Mouse (Mus musculus) olfactory bulb, adult 2 months (tissue): ENCODE results near the gene Ddx28.

ENCODE experiments used
- CTCF ChIP-seq: fragments of 200-500 bp; IDR thresholded peaks from 2 replicates; pipeline ENCODE4 v1.5.1; 2012; ENCODE audit warnings: low read depth, mild to moderate bottlenecking, low read length, moderate library complexity; ENCODE audit not compliant: insufficient read depth
- POLR2A ChIP-seq: fragments of 200-500 bp; IDR thresholded peaks from 2 replicates; pipeline ENCODE4 v1.6.1; 2012; ENCODE audit warnings: mild to moderate bottlenecking, low read depth, low read length, moderate library complexity; ENCODE audit not compliant: insufficient read depth

DNA sequence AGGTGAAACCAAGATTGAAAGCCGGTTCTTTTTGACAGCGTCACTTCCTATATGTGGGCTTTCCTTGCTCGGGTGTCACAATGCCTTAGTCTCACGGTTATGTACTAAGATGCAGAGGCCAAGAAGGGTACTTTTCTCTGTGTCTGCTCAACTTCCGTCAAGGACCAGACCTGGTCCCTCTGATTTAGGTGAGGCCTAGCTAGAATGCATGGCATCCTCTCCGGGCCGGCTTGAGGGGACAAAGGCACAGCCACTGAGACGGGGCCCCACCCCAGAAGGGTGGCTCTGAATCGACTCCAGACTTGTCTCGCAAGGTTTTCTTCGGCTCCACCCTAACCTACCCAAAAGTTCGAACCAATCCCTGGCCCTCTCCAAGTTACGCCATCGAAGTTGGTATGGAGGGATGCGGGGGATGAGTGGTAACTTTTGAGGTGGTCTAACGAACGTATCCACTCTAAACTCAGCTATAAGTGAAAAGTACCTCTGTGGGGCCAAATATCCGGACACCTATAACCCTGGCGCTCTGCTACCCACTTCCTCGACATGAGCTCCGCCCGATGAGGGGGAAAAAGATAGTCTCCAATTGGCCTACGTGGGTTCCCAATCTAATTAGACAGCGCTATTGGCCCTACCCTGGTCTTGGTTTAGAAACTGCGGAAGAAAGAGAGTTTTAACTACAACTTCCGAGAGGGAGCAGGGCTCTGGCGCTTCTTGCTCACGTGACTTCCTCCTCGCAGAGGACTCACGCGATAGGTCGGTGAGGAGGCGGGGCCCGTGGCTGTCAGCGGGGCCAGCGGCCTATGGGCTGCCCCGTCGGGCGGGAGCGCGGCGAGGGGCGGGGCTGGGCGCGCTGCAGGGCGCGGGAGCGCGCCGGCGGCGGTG is 47.3 kb upstream of the Ddx28 start, which contains the start of gene Nfatc3:
- TF ChIP-seq CTCF (no peak), POLR2A (peak; percentile 15; the same call in 1 of the 2 replicates)
